Mouse (Mus musculus): Measurements from ENCODE around the gene Rpp25.

DNA sequence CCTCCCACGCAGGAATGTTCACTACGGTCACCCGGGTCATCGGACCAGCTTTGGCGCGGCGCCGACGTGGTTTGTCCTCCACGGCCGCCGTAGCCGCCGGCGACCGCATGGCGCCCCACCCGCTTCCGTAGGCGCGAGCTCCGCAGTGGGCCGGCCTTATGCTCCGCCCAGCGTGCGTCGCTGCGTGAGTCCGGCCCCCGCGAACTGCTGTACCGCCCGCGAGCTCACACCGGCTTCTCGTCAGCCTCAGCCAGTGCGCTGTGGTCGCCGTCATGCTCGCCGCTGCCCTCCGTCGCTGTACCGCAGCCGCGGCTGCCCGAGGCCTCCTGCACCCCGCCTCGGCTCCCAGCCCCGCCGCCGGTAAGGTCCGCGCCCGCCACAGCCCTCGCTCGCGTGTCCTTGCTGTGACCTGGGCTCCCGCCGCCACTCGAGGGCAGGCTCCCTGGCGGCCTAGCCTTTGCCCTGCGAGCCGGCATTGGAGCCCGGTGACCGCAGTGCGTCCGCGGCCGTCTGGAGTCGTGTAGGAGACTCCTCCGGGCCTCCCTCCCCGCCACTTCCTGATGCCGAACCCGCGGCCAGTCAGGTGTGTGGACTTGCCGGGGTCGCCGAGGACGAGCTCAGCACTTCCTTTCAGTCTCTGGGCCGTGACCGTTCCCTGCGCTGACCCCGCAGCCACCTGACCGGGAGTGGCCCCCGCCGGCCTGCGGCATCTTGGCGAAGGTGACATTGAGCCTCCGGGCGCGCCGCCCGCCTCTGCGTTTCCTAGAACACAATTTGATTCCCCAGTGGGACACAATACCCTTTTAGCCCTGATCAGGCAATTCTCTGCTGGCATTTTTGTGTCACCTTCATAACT is 17.5 kb downstream of the Rpp25 start, which contains the start of gene Cox5a:
- peak; percentile 95 for TF ChIP-seq POLR2A (IDR thresholded peaks at IDR 0.05; ENCODE audit: borderline replicate concordance, insufficient read depth, low read length)
- TF ChIP-seq CTCF (IDR thresholded peaks at IDR 0.05; ENCODE audit: borderline replicate concordance, insufficient read depth, low read depth, low read length), result no peak

Measured in cerebellum, adult 2 months (tissue).